Mouse (Mus musculus): ENCODE data around the gene Kif6.

GRCm38 (mm10) chr17:49628875-49629274 lies 13.9 kb downstream of the Kif6 start:
- no peak for TF ChIP-seq CTCF (IDR thresholded peaks at IDR 0.05; ENCODE audit: borderline replicate concordance, insufficient read depth, low read depth, low read length)
- TF ChIP-seq POLR2A (IDR thresholded peaks at IDR 0.05; ENCODE audit: borderline replicate concordance, insufficient read depth, low read length), result no peak

Data from cerebellum, adult 2 months (tissue).